Mouse (Mus musculus) C2C12 (cell line): ENCODE results near the gene Gjc1.
A peak's percentile ranks its signal among the peaks of the same experiment; 100 is the strongest.

ENCODE experiments used
- CEBPB ChIP-seq: IDR thresholded peaks from one replicate; pipeline ENCODE4 v1.6.1; 2011; ENCODE audit warnings: low read depth, mild to moderate bottlenecking, control low read depth, moderate library complexity
- CTCF ChIP-seq: IDR thresholded peaks from one replicate; pipeline ENCODE4 v1.5.1; 2011; ENCODE audit not compliant: control insufficient read depth, insufficient read depth, insufficient read length
- FOSL1 ChIP-seq: IDR thresholded peaks from one replicate; pipeline ENCODE4 v1.8.0; 2011; ENCODE audit warnings: mild to moderate bottlenecking, low read length; ENCODE audit not compliant: poor library complexity, insufficient read depth, severe bottlenecking
- MAX ChIP-seq: IDR thresholded peaks from one replicate; pipeline ENCODE4 v1.6.1; 2011; ENCODE audit warnings: mild to moderate bottlenecking, control low read depth
- MYOD1 ChIP-seq: IDR thresholded peaks from one replicate; pipeline ENCODE4 v1.6.1; 2011; ENCODE audit warnings: low read depth; ENCODE audit not compliant: control insufficient read depth, insufficient read length
- MYOG ChIP-seq: IDR thresholded peaks from one replicate; pipeline ENCODE4 v1.6.1; 2011; ENCODE audit not compliant: control insufficient read depth, insufficient read length; ENCODE audit errors: extremely low read depth
- USF1 ChIP-seq: IDR thresholded peaks from one replicate; pipeline ENCODE4 v1.6.1; 2011; ENCODE audit warnings: low read depth, mild to moderate bottlenecking, control low read depth, moderate library complexity

DNA sequence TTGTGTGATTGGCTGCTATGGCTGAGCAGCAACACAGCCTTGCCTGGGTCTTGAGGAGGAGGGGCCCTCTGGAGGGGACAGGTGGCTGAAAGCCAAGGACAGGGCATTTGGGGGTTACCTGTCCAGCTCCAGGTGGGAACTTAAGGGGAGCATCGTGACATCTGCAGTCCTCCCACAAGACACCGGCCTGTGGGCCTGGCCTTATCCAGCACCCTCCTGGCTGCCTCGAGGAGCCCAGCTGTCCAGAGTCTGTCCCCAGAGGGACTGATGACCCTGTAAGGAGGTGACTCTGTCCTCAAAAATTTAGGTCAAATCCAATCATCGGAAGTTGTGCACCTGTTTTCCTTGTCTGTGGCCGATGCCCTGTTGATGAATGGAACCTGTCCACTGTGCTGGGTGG, 54.1 kb downstream of the Gjc1 start:
- TF ChIP-seq CTCF: no peak
- TF ChIP-seq FOSL1: no peak
- TF ChIP-seq MYOD1: peak; percentile 1
- no peak for TF ChIP-seq USF1
- TF ChIP-seq MYOG: no peak
- no peak for TF ChIP-seq MAX
- TF ChIP-seq CEBPB: no peak
